Mouse (Mus musculus) liver, postnatal 0 days (tissue): ENCODE data around the gene Ggact. TPM values are rescaled to one million over a fixed set of nuclear protein-coding genes. Genes with fewer than 3 reads are reported as not detected.

Experiments
- ATAC-seq: fragments of 200-750 bp; cut with Nextera tagmentation; 2 replicates; pipeline ENCODE4 v1.8.0; 2017; ENCODE audit warnings: mild to moderate bottlenecking, moderate library complexity
- DNase-seq: peaks from one replicate; pipeline ENCODE4 v3.0.0-alpha.2; 2016
- H3K27ac ChIP-seq: fragments of 300-500 bp; sonication (generic); 2 replicates; pipeline ENCODE4 v1.5.1; 2014; ENCODE audit warnings: antibody characterized with exemption, moderate library complexity, mild to moderate bottlenecking, low read depth
- H3K27me3 ChIP-seq: fragments of 300-500 bp; sonication (generic); 2 replicates; pipeline ENCODE4 v1.6.1; 2014; ENCODE audit warnings: low read length, control low read depth, mixed read lengths; ENCODE audit not compliant: insufficient read depth
- H3K36me3 ChIP-seq: fragments of 300-500 bp; sonication (generic); replicated peaks from 2 replicates; pipeline ENCODE4 v1.6.1; 2014; ENCODE audit warnings: mild to moderate bottlenecking, control low read depth, low read length, moderate library complexity, mixed read lengths; ENCODE audit not compliant: insufficient read depth
- H3K4me1 ChIP-seq: fragments of 300-500 bp; sonication (generic); 2 replicates; pipeline ENCODE4 v1.6.1; 2014; ENCODE audit warnings: antibody characterized with exemption, mild to moderate bottlenecking, control low read depth; ENCODE audit not compliant: insufficient read depth
- H3K4me2 ChIP-seq: fragments of 300-500 bp; sonication (generic); 2 replicates; pipeline ENCODE4 v1.6.1; 2014; ENCODE audit warnings: low read depth, mild to moderate bottlenecking, low read length, moderate library complexity, mixed read lengths
- H3K4me3 ChIP-seq: fragments of 300-500 bp; sonication (generic); 2 replicates; pipeline ENCODE4 v1.5.1; 2014; ENCODE audit warnings: low read depth, low read length
- H3K9ac ChIP-seq: fragments of 300-500 bp; sonication (generic); replicated peaks from 2 replicates; pipeline ENCODE4 v1.6.1; 2014; ENCODE audit warnings: mild to moderate bottlenecking, moderate library complexity
- H3K9me3 ChIP-seq: fragments of 300-500 bp; sonication (generic); 2 replicates; pipeline ENCODE4 v1.6.1; 2016; ENCODE audit warnings: mild to moderate bottlenecking, control low read depth, low read length, mixed read lengths
- CTCF ChIP-seq: sonication (generic); IDR thresholded peaks from 2 replicates; pipeline ENCODE4 v1.5.1; 2016; ENCODE audit warnings: antibody characterized with exemption, low read depth
- EP300 ChIP-seq: IDR thresholded peaks from 2 replicates; pipeline ENCODE4 v1.6.1; 2016; ENCODE audit warnings: antibody characterized with exemption, low read depth, mild to moderate bottlenecking
- WGBS: fragments of 180-500 bp; shearing (Covaris S2); extraction: QIAGEN DNeasy Blood & Tissue Kit; methylation state at CpG from one replicate; pipeline ENCODE4 v1.1.7; 2014; ENCODE audit not compliant: insufficient replicate concordance; 5-methylcytosine and 5-hydroxymethylcytosine counted together
- polyA plus RNA-seq: library from polyadenylated mRNA; unstranded; fragments of >200 nt; fragmentation: Nextera tagmentation; extraction: Ambion mirVana; gene quantifications from 2 replicates; pipeline ENCODE4 v1.2.1, GENCODE M21; 2015

Ggact gene
- polyA plus RNA-seq, 1 experiment from 2014 or later, result 78.4 TPM

DNA sequence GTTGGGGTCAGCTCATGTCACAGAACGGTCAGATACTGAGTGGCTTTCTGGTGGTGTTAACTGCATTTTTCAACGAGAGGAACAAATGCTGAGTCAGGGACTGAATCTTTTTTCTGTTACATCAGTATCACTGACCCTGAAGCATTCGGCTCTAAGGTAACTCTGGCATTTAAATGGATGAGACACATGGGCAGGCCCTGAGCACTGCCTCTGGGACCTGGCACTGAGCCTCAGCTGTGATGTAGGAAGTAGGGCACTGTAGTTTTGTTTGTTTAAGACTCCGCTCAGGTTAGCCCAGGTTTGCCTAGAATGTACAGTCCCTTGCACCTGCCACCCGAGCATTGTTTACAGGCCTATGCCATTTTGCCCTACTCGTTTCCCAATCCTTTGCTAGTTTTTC, 43.7 kb downstream of the Ggact start:
- no peaks in the 10 kb centered on the region for H3K36me3 ChIP-seq
- no peak for ATAC-seq
- DNase-seq, result no peak
- no peak overlapping the region for H3K9ac ChIP-seq
- no peak overlapping the region for H3K4me3 ChIP-seq
- no peaks in the 10 kb centered on the region for H3K27me3 ChIP-seq
- no peak overlapping the region for H3K27ac ChIP-seq
- no peak for TF ChIP-seq CTCF
- no peak for TF ChIP-seq EP300
- H3K9me3 ChIP-seq, result no peaks in the 10 kb centered on the region
- H3K4me1 ChIP-seq, result no peaks in the 10 kb centered on the region
- no peak overlapping the region for H3K4me2 ChIP-seq
- WGBS, result 67% methylated on average over 6 of the region's 6 CpGs

GRCm38 (mm10) chr14:122867531-122868285, 45.8 kb downstream of the Ggact start:
- H3K9ac ChIP-seq, result no peak overlapping the region
- no peak overlapping the region for H3K27ac ChIP-seq
- 78% methylated on average over 4 of the region's 4 CpGs for WGBS
- no peak for TF ChIP-seq EP300
- TF ChIP-seq CTCF, result no peak
- no peaks in the 10 kb centered on the region for H3K9me3 ChIP-seq
- ATAC-seq (no peak), DNase-seq (no peak)
- H3K4me2 ChIP-seq, result no peak overlapping the region
- H3K36me3 ChIP-seq, result no peaks in the 10 kb centered on the region
- H3K27me3 ChIP-seq, result no peaks in the 10 kb centered on the region
- H3K4me3 ChIP-seq, result no peak overlapping the region
- H3K4me1 ChIP-seq, result no peaks in the 10 kb centered on the region

GRCm38 (mm10) chr14:122865462-122866129, 48.0 kb downstream of the Ggact start:
- Histone ChIP-seq H3K4me1 (no peaks in the 10 kb centered on the region), H3K27me3 (no peaks in the 10 kb centered on the region), H3K9ac (no peak overlapping the region), H3K4me3 (no peak overlapping the region), H3K9me3 (no peaks in the 10 kb centered on the region), H3K27ac (no peak overlapping the region), H3K4me2 (no peak overlapping the region), H3K36me3 (no peaks in the 10 kb centered on the region)
- DNase-seq, result no peak
- 36% methylated on average over 4 of the region's 4 CpGs for WGBS
- no peak for ATAC-seq
- no peak for TF ChIP-seq EP300
- no peak for TF ChIP-seq CTCF

DNA sequence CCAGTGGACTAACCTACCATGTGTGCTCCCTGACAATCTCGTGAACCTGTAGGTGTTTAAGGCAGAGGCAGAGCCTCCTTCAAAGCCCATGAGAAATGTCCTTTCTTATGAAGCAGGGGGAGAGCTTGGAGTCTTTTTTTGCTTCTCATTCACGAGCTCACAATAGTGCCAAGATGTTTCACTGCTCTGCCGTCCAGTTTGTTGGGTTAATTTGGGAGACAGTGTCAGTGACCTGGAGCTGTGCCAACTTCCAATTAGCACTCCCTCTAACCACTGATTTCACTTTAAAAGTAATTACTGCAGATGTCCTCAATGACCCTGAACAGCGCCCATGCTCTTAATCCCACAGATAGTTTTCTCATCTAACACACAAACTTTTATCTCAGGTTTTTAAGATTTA, 50.9 kb downstream of the Ggact start:
- H3K4me1 ChIP-seq, result no peaks in the 10 kb centered on the region
- H3K27ac ChIP-seq, result no peak overlapping the region
- no peak for DNase-seq
- no peak for TF ChIP-seq CTCF
- no peak for TF ChIP-seq EP300
- H3K36me3 ChIP-seq, result no peaks in the 10 kb centered on the region
- no peak overlapping the region for H3K4me3 ChIP-seq
- no peak overlapping the region for H3K9ac ChIP-seq
- H3K9me3 ChIP-seq, result no peaks in the 10 kb centered on the region
- H3K27me3 ChIP-seq, result no peaks in the 10 kb centered on the region
- no peak for ATAC-seq
- 61% methylated on average over 4 of the region's 4 CpGs for WGBS
- no peak overlapping the region for H3K4me2 ChIP-seq

- 77% methylated on average over 1 of the region's 1 CpGs for WGBS
- H3K9ac ChIP-seq, result no peak overlapping the region
- H3K4me1 ChIP-seq, result no peaks in the 10 kb centered on the region
- no peak for DNase-seq
- no peak for ATAC-seq
- H3K4me2 ChIP-seq, result no peak overlapping the region
- no peak overlapping the region for H3K4me3 ChIP-seq
- H3K27me3 ChIP-seq, result no peaks in the 10 kb centered on the region
- no peaks in the 10 kb centered on the region for H3K36me3 ChIP-seq
- no peaks in the 10 kb centered on the region for H3K9me3 ChIP-seq
- TF ChIP-seq EP300 (no peak), CTCF (no peak)
- H3K27ac ChIP-seq, result no peak overlapping the region
Observed at GRCm38 (mm10) chr14:122859792-122860191, 53.8 kb downstream of the Ggact start.

DNA sequence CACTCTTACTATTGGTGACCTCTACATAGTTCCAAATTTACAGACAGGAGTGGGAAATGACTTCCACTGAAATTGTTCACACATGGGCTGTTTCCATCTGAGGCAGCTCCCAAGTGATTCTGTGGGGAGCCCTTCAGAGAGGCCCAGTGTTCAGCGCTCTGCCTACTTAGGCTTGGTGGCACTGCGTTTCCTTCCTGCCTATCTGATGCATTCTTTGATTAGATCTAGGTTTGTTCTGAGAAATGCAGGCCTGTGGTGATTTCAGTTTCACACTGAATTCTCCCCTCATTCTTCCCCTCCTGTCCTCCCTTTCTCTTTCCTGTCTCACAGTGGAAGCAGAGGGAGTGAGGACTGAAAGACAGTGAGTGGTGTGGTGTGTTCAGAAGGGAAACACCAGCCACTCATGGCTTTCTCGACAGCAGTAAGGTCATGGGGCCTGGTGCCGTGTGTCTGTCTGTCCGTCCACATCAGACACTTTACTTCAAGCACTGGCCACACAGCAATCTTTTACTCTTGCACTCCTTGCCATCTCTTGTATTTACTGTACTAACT, 61.0 kb downstream of the Ggact start:
- Histone ChIP-seq H3K36me3 (no peaks in the 10 kb centered on the region), H3K9me3 (no peaks in the 10 kb centered on the region), H3K4me1 (no peaks in the 10 kb centered on the region), H3K27ac (no peak overlapping the region), H3K9ac (no peak overlapping the region), H3K27me3 (no peaks in the 10 kb centered on the region), H3K4me2 (no peak overlapping the region), H3K4me3 (no peak overlapping the region)
- DNase-seq, result no peak
- TF ChIP-seq CTCF, result no peak
- TF ChIP-seq EP300, result no peak
- 50% methylated on average over 5 of the region's 5 CpGs for WGBS
- no peak for ATAC-seq
